Mouse (Mus musculus): ENCODE data around the gene Adal. TPM values are rescaled to one million over a fixed set of nuclear protein-coding genes. Genes with fewer than 3 reads are reported as not detected.
A peak's percentile ranks its signal among the peaks of the same experiment; 100 is the strongest.

The Adal gene
- total and polyA plus RNA-seq, 2 experiments from 2014 or later = 17.6 to 18.4 TPM

GRCm38 (mm10) chr2:121170980-121171742, 30.9 kb downstream of the Adal start, which contains the start of gene Zscan29:
TSS of gene Zscan29 (minus strand) at chr2:121171125.
- H3K4me3 ChIP-seq (ENCODE audit: low read length) = peak within 1 kb of the TSS; percentile 75
- H3K9ac ChIP-seq (replicated peaks; ENCODE audit: low read length) = peak within 1 kb of the TSS; percentile 83
- TF ChIP-seq CTCF (IDR thresholded peaks at IDR 0.05; ENCODE audit: low read depth) = 0 out of 2 replicates have a peak, but pooled peaks have one; percentile 12
- under 1% methylated on average over 66 of the region's 66 CpGs for WGBS
- peaks cover 13% of the 10 kb centered on the region for H3K4me1 ChIP-seq (ENCODE audit: insufficient read depth, low read length)
- H3K9me3 ChIP-seq (ENCODE audit: low read length) = no peaks in the 10 kb centered on the region
- ATAC-seq = peak; percentile 97
- peak within 1 kb of the TSS; percentile 89 for H3K4me2 ChIP-seq (ENCODE audit: low read depth, low read length)
- H3K27me3 ChIP-seq (ENCODE audit: insufficient read depth, low read length) = no peaks in the 10 kb centered on the region
- peaks cover 11% of the 10 kb centered on the region for H3K36me3 ChIP-seq (ENCODE audit: insufficient read depth, low read length)
- H3K27ac ChIP-seq = peak within 1 kb of the TSS; percentile 73
- peak; percentile 96 for DNase-seq (ENCODE audit: low spot score)

- Histone ChIP-seq H3K4me3 (ENCODE audit: low read length) (no peak overlapping the region), H3K4me1 (ENCODE audit: insufficient read depth, low read length) (no peaks in the 10 kb centered on the region), H3K9ac (replicated peaks; ENCODE audit: low read length) (no peak overlapping the region), H3K36me3 (ENCODE audit: insufficient read depth, low read length) (peaks cover 26% of the 10 kb centered on the region; the same call in 1 of the 2 replicates), H3K9me3 (ENCODE audit: low read length) (no peaks in the 10 kb centered on the region), H3K27ac (no peak overlapping the region), H3K4me2 (ENCODE audit: low read depth, low read length) (no peak overlapping the region), H3K27me3 (ENCODE audit: insufficient read depth, low read length) (no peaks in the 10 kb centered on the region)
- no peak for ATAC-seq
- TF ChIP-seq CTCF (IDR thresholded peaks at IDR 0.05; ENCODE audit: low read depth) = 0 out of 2 replicates have a peak, but pooled peaks have one; percentile 11
- WGBS = 100% methylated on average over 3 of the region's 3 CpGs
- no peak for DNase-seq (ENCODE audit: low spot score)
These were observed 38.7 kb downstream of the Adal start for GRCm38 (mm10) chr2:121178828-121179479.

GRCm38 (mm10) chr2:121183431-121183830, 43.2 kb downstream of the Adal start:
- Histone ChIP-seq H3K27ac (no peak overlapping the region), H3K9ac (replicated peaks; ENCODE audit: low read length) (no peak overlapping the region), H3K4me1 (ENCODE audit: insufficient read depth, low read length) (no peaks in the 10 kb centered on the region), H3K9me3 (ENCODE audit: low read length) (no peaks in the 10 kb centered on the region), H3K36me3 (ENCODE audit: insufficient read depth, low read length) (peaks cover 28% of the 10 kb centered on the region; the same call in 1 of the 2 replicates), H3K4me2 (ENCODE audit: low read depth, low read length) (no peak overlapping the region), H3K4me3 (ENCODE audit: low read length) (no peak overlapping the region), H3K27me3 (ENCODE audit: insufficient read depth, low read length) (no peaks in the 10 kb centered on the region)
- 75% methylated on average over 5 of the region's 5 CpGs for WGBS
- TF ChIP-seq CTCF (IDR thresholded peaks at IDR 0.05; ENCODE audit: low read depth) = no peak
- DNase-seq (ENCODE audit: low spot score) = peak; percentile 21
- ATAC-seq = no peak

GRCm38 (mm10) chr2:121184142-121184541, 43.9 kb downstream of the Adal start:
- DNase-seq (ENCODE audit: low spot score) (no peak), ATAC-seq (no peak)
- TF ChIP-seq CTCF (IDR thresholded peaks at IDR 0.05; ENCODE audit: low read depth) = no peak
- no peaks in the 10 kb centered on the region for H3K27me3 ChIP-seq (ENCODE audit: insufficient read depth, low read length)
- no peaks in the 10 kb centered on the region for H3K4me1 ChIP-seq (ENCODE audit: insufficient read depth, low read length)
- no peaks in the 10 kb centered on the region for H3K9me3 ChIP-seq (ENCODE audit: low read length)
- peaks cover 30% of the 10 kb centered on the region; the same call in 1 of the 2 replicates for H3K36me3 ChIP-seq (ENCODE audit: insufficient read depth, low read length)
- H3K4me3 ChIP-seq (ENCODE audit: low read length) = no peak overlapping the region
- WGBS = 94% methylated on average over 7 of the region's 7 CpGs
- H3K4me2 ChIP-seq (ENCODE audit: low read depth, low read length) = no peak overlapping the region
- H3K9ac ChIP-seq (replicated peaks; ENCODE audit: low read length) = no peak overlapping the region
- H3K27ac ChIP-seq = no peak overlapping the region

GRCm38 (mm10) chr2:121188530-121188929, 48.3 kb downstream of the Adal start:
- ATAC-seq (no peak), DNase-seq (ENCODE audit: low spot score) (no peak)
- 79% methylated on average over 1 of the region's 1 CpGs for WGBS
- Histone ChIP-seq H3K27ac (no peak overlapping the region), H3K36me3 (ENCODE audit: insufficient read depth, low read length) (peaks cover 70% of the 10 kb centered on the region), H3K27me3 (ENCODE audit: insufficient read depth, low read length) (no peaks in the 10 kb centered on the region), H3K4me3 (ENCODE audit: low read length) (no peak overlapping the region), H3K9ac (replicated peaks; ENCODE audit: low read length) (no peak overlapping the region), H3K4me1 (ENCODE audit: insufficient read depth, low read length) (no peaks in the 10 kb centered on the region), H3K9me3 (ENCODE audit: low read length) (no peaks in the 10 kb centered on the region), H3K4me2 (ENCODE audit: low read depth, low read length) (no peak overlapping the region)
- TF ChIP-seq CTCF (IDR thresholded peaks at IDR 0.05; ENCODE audit: low read depth) = peak; percentile 36

- Histone ChIP-seq H3K4me1 (ENCODE audit: insufficient read depth, low read length) (no peaks in the 10 kb centered on the region), H3K9me3 (ENCODE audit: low read length) (no peaks in the 10 kb centered on the region), H3K4me2 (ENCODE audit: low read depth, low read length) (no peak overlapping the region), H3K9ac (replicated peaks; ENCODE audit: low read length) (no peak overlapping the region), H3K36me3 (ENCODE audit: insufficient read depth, low read length) (peaks cover 95% of the 10 kb centered on the region), H3K4me3 (ENCODE audit: low read length) (no peak overlapping the region), H3K27ac (no peak overlapping the region), H3K27me3 (ENCODE audit: insufficient read depth, low read length) (no peaks in the 10 kb centered on the region)
- no peak for TF ChIP-seq CTCF (IDR thresholded peaks at IDR 0.05; ENCODE audit: low read depth)
- ATAC-seq = no peak
- DNase-seq (ENCODE audit: low spot score) = no peak
- 91% methylated on average over 9 of the region's 9 CpGs for WGBS
These were observed 55.2 kb downstream of the Adal start for GRCm38 (mm10) chr2:121195466-121195865.
